25 mouse cellular contexts compared by ENCODE assay signal in genomic region chr6:31704191-31704590, GRCm38 (mm10).
DNase-seq lines count a peak whose midpoint lies in the region; ATAC-seq and TF ChIP-seq lines count a peak whose summit lies in the region.
"Had no signal": no experiment of that assay in that cellular context is flagged by ENCODE, and none has a peak within 500 bp of the region (broad histone marks: within the 10 kb centered on the region; RNA-seq: fewer than 3 reads in every experiment).

No protein-coding gene starts in this region.

- no peak for DNase-seq in layer of hippocampus, adult 2 months (ENCODE audit: low spot score in 2 of 2)
- DNase-seq in layer of hippocampus, postnatal 10 days (ENCODE audit: low spot score in 2 of 2), result no peak
- DNase-seq in R1 (ENCODE audit: low read depth, low spot score), result peak; percentile 84
- DNase-seq in brain, embryonic 14.5 days (ENCODE audit: low read depth), result peak; percentile 37
- DNase-seq in urinary bladder, postnatal 10 days (ENCODE audit: low spot score), result no peak
- DNase-seq: adrenal gland, adult 2 months; adrenal gland, postnatal 14 days; cerebellum, adult 11-12 months; cerebellum, adult 8-10 months; cerebellum, postnatal 10 days; cerebellum, postnatal 36 days; embryo, embryonic 11 days; gastrocnemius, postnatal 25 days; heart, adult 18-20 months; heart, postnatal 14 days; heart, postnatal 4 days had no signal

- no peak for TF ChIP-seq POLR2A in brain, embryonic 14.5 days (IDR thresholded peaks at IDR 0.05; ENCODE audit: borderline replicate concordance, extremely low read depth, insufficient read depth, insufficient read length, poor library complexity, severe bottlenecking)

- no peak for ATAC-seq in erythroblast, adult 5-6 weeks (replicated peaks; ENCODE audit: low FRiP score, poor library complexity, severe bottlenecking)
- ATAC-seq: CD4-positive, CD25-positive, alpha-beta regulatory T cell, adult 4 months; forebrain, embryonic 13.5 days; hindbrain, embryonic 16.5 days; intestine, embryonic 15.5 days had no signal

- H3K4me3 ChIP-seq in layer of hippocampus, adult 2 months, result no peak overlapping the region
- H3K4me3 ChIP-seq: embryonic facial prominence, embryonic 10.5 days; embryonic facial prominence, embryonic 13.5 days; forebrain, embryonic 10.5 days; forebrain, embryonic 13.5 days; heart, embryonic 13.5 days; intestine, embryonic 15.5 days had no signal

- TF ChIP-seq CTCF in layer of hippocampus, adult 2 months (conservative IDR thresholded peaks at IDR 0.05), result no peak
- TF ChIP-seq CTCF in brain, embryonic 14.5 days (IDR thresholded peaks at IDR 0.05; ENCODE audit: borderline replicate concordance, extremely low read depth, insufficient read depth, insufficient read length), result no peak

- H3K27ac ChIP-seq in layer of hippocampus, adult 2 months, result peak overlapping the region; percentile 23; the same call in 1 of the 2 replicates
- H3K27ac ChIP-seq: embryonic facial prominence, embryonic 10.5 days; embryonic facial prominence, embryonic 13.5 days; forebrain, embryonic 10.5 days; forebrain, embryonic 13.5 days; heart, embryonic 13.5 days; intestine, embryonic 15.5 days had no signal

Comparison
In these comparisons a context has a peak if more than half of its experiments do, and no peak if none do; other contexts are left out.
1. DNase-seq: peak in R1 (single experiment) and brain, embryonic 14.5 days (single experiment); none in layer of hippocampus, adult 2 months (0 of 2), layer of hippocampus, postnatal 10 days (0 of 2) and urinary bladder, postnatal 10 days (single experiment).